Mouse (Mus musculus) neural tube, embryonic 14.5 days (tissue): ENCODE data around the gene Lamtor2. TPM values are rescaled to one million over a fixed set of nuclear protein-coding genes. Genes with fewer than 3 reads are reported as not detected.

Experiments
- ATAC-seq: fragments of 200-750 bp; cut with Nextera tagmentation; 2 replicates; pipeline ENCODE4 v1.8.0; 2017; ENCODE audit warnings: low read depth, mild to moderate bottlenecking, moderate TSS enrichment, moderate library complexity
- H3K27ac ChIP-seq: fragments of 300-500 bp; sonication (generic); 2 replicates; pipeline ENCODE4 v1.5.1; 2014; ENCODE audit warnings: low read depth, mild to moderate bottlenecking, control low read depth, low read length, moderate library complexity, mixed read lengths
- H3K27me3 ChIP-seq: fragments of 300-500 bp; sonication (generic); 2 replicates; pipeline ENCODE4 v1.6.1; 2014; ENCODE audit warnings: low read length; ENCODE audit not compliant: control insufficient read depth, insufficient read depth
- H3K36me3 ChIP-seq: fragments of 300-500 bp; sonication (generic); 2 replicates; pipeline ENCODE4 v1.6.1; 2014; ENCODE audit warnings: low read length, mixed read lengths; ENCODE audit not compliant: control insufficient read depth, insufficient read depth
- H3K4me1 ChIP-seq: fragments of 300-500 bp; sonication (generic); 2 replicates; pipeline ENCODE4 v1.6.1; 2014; ENCODE audit warnings: low read length; ENCODE audit not compliant: control insufficient read depth, insufficient read depth
- H3K4me2 ChIP-seq: fragments of 300-500 bp; sonication (generic); 2 replicates; pipeline ENCODE4 v1.6.1; 2014; ENCODE audit warnings: mild to moderate bottlenecking, low read depth, low read length, control low read depth
- H3K4me3 ChIP-seq: fragments of 300-500 bp; sonication (generic); 2 replicates; pipeline ENCODE4 v1.5.1; 2014; ENCODE audit warnings: low read depth, low read length, control low read depth, mixed read lengths
- H3K9ac ChIP-seq: fragments of 300-500 bp; sonication (generic); replicated peaks from 2 replicates; pipeline ENCODE4 v1.6.1; 2014; ENCODE audit warnings: low read depth, mild to moderate bottlenecking, control low read depth, low read length, mixed read lengths
- H3K9me3 ChIP-seq: fragments of 300-500 bp; sonication (generic); 2 replicates; pipeline ENCODE4 v1.6.1; 2016; ENCODE audit warnings: low read length; ENCODE audit not compliant: control insufficient read depth
- WGBS: fragments of 180-500 bp; shearing (Covaris S2); extraction: QIAGEN DNeasy Blood & Tissue Kit; methylation state at CpG from one replicate; pipeline ENCODE4 v1.1.7; 2014; 5-methylcytosine and 5-hydroxymethylcytosine counted together
- polyA plus RNA-seq: library from polyadenylated mRNA; unstranded; fragments of >200 nt; fragmentation: Nextera tagmentation; extraction: Ambion mirVana; gene quantifications from 2 replicates; pipeline ENCODE4 v1.2.1, GENCODE M21; 2014

The Lamtor2 gene
- polyA plus RNA-seq, 1 experiment from 2014 or later = 97.0 TPM

- Histone ChIP-seq H3K9ac (no peak overlapping the region), H3K36me3 (no peaks in the 10 kb centered on the region), H3K4me2 (no peak overlapping the region), H3K9me3 (no peaks in the 10 kb centered on the region), H3K27me3 (no peaks in the 10 kb centered on the region), H3K4me1 (peaks cover 21% of the 10 kb centered on the region), H3K4me3 (no peak overlapping the region), H3K27ac (no peak overlapping the region)
- WGBS = 80% methylated on average over 10 of the region's 10 CpGs
- ATAC-seq = no peak
These were observed 38.4 kb downstream of the Lamtor2 start for GRCm38 (mm10) chr3:88514231-88515094.

GRCm38 (mm10) chr3:88513546-88514115 lies 39.2 kb downstream of the Lamtor2 start:
- H3K36me3 ChIP-seq = no peaks in the 10 kb centered on the region
- H3K4me2 ChIP-seq = no peak overlapping the region
- H3K27ac ChIP-seq = no peak overlapping the region
- no peak overlapping the region for H3K4me3 ChIP-seq
- no peak overlapping the region for H3K9ac ChIP-seq
- ATAC-seq = no peak
- 87% methylated on average over 7 of the region's 7 CpGs for WGBS
- H3K9me3 ChIP-seq = no peaks in the 10 kb centered on the region
- peaks cover 25% of the 10 kb centered on the region for H3K4me1 ChIP-seq
- H3K27me3 ChIP-seq = no peaks in the 10 kb centered on the region

GRCm38 (mm10) chr3:88512896-88513545 lies 39.9 kb downstream of the Lamtor2 start:
- H3K27ac ChIP-seq = no peak overlapping the region
- no peaks in the 10 kb centered on the region for H3K27me3 ChIP-seq
- no peak for ATAC-seq
- H3K4me2 ChIP-seq = no peak overlapping the region
- H3K4me1 ChIP-seq = peaks cover 25% of the 10 kb centered on the region
- no peak overlapping the region for H3K9ac ChIP-seq
- no peaks in the 10 kb centered on the region for H3K36me3 ChIP-seq
- H3K4me3 ChIP-seq = no peak overlapping the region
- 45% methylated on average over 11 of the region's 15 CpGs for WGBS
- no peaks in the 10 kb centered on the region for H3K9me3 ChIP-seq

GRCm38 (mm10) chr3:88512141-88512895 lies 40.6 kb downstream of the Lamtor2 start:
- H3K4me1 ChIP-seq = peaks cover 25% of the 10 kb centered on the region
- H3K36me3 ChIP-seq = no peaks in the 10 kb centered on the region
- H3K9ac ChIP-seq = no peak overlapping the region
- no peak overlapping the region for H3K27ac ChIP-seq
- no peak overlapping the region for H3K4me3 ChIP-seq
- H3K9me3 ChIP-seq = no peaks in the 10 kb centered on the region
- no peaks in the 10 kb centered on the region for H3K27me3 ChIP-seq
- WGBS = 46% methylated on average over 6 of the region's 6 CpGs
- no peak overlapping the region for H3K4me2 ChIP-seq
- no peak for ATAC-seq

GRCm38 (mm10) chr3:88511559-88511958 lies 41.3 kb downstream of the Lamtor2 start:
- Histone ChIP-seq H3K36me3 (no peaks in the 10 kb centered on the region), H3K9me3 (no peaks in the 10 kb centered on the region), H3K4me3 (no peak overlapping the region), H3K4me2 (no peak overlapping the region), H3K27me3 (no peaks in the 10 kb centered on the region), H3K9ac (no peak overlapping the region), H3K27ac (no peak overlapping the region), H3K4me1 (peaks cover 25% of the 10 kb centered on the region)
- 72% methylated on average over 4 of the region's 4 CpGs for WGBS
- no peak for ATAC-seq

GRCm38 (mm10) chr3:88510421-88511289 lies 42.2 kb downstream of the Lamtor2 start:
- 0 out of 2 replicates have a peak overlapping the region, but pooled peaks have one; percentile 16 for H3K9ac ChIP-seq
- H3K27ac ChIP-seq = peak overlapping the region; percentile 91
- H3K36me3 ChIP-seq = no peaks in the 10 kb centered on the region
- 50% methylated on average over 13 of the region's 13 CpGs for WGBS
- peaks cover 25% of the 10 kb centered on the region for H3K4me1 ChIP-seq
- H3K4me3 ChIP-seq = peak overlapping the region; percentile 30
- H3K27me3 ChIP-seq = no peaks in the 10 kb centered on the region
- peak; percentile 3; the same call in 1 of the 2 replicates for ATAC-seq
- peak overlapping the region; percentile 61 for H3K4me2 ChIP-seq
- H3K9me3 ChIP-seq = no peaks in the 10 kb centered on the region

- peak within 1 kb of the TSS; percentile 61 for H3K4me2 ChIP-seq
- H3K27ac ChIP-seq = peak within 1 kb of the TSS; percentile 91
- WGBS = 1% methylated on average over 31 of the region's 31 CpGs
- H3K4me1 ChIP-seq = peaks cover 25% of the 10 kb centered on the region
- no peaks in the 10 kb centered on the region for H3K36me3 ChIP-seq
- H3K9me3 ChIP-seq = no peaks in the 10 kb centered on the region
- H3K27me3 ChIP-seq = no peaks in the 10 kb centered on the region
- H3K9ac ChIP-seq = peak within 1 kb of the TSS; percentile 46
- ATAC-seq = peak; percentile 97
- peak within 1 kb of the TSS; percentile 30 for H3K4me3 ChIP-seq
These were observed 43.0 kb downstream of the Lamtor2 start, which contains the start of gene Lmna for GRCm38 (mm10) chr3:88509692-88510420. Lmna (minus strand) TSS chr3:88509956.
